Mouse (Mus musculus): ENCODE measurements around the gene Olfr310.

Gene Olfr310

DNA sequence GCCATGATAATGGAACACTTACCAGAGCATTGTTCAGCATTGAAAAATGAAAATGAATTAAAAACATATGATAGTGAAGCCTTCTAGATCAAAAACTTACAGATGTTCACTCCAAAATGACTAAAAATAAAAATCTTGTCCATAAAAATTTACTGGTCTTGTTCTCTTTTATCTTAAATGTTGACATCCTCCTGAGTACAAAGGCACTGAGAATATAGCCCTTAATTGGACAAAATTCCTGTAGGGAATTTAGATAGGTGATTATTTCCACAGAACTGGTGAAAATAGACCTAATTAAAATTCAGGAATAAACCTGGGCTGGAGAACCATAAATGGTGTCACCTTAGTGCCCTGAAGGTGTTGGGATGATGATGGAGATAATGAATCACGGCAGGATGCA, at the start of gene Olfr310:
Olfr310 (minus strand) TSS at position 101 of the 400 bp plus-strand sequence.
- no peak for DNase-seq (ENCODE audit: low spot score in 2 of 2)

DNA sequence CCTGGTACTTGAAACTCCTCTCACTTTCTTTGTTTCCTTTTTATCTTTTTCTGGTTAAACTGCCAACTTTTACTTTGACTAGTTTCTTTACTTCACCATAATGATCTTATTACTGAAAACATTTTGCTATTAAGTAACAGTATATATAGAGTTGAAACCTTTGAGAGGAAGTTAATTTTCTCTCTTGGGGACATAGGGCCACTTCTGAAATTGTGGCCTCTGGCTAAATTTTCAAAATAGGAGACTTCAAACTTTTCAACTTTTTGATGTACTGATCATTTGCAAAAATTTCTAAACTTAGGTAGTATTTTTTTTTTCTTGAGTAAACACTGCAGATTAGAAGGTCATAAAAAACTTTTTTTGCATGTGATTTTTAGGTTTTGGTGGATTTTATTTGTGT, 48.6 kb upstream of the Olfr310 start, which contains the start of gene Olfr308:
Olfr308 (minus strand) TSS at position 101 of the 400 bp plus-strand sequence.
- no peak for DNase-seq (ENCODE audit: low spot score in 2 of 2)

- no peak for DNase-seq (ENCODE audit: low spot score in 2 of 2)
These were observed 44.4 kb upstream of the Olfr310 start for GRCm38 (mm10) chr7:86321323-86321722.

GRCm38 (mm10) chr7:86313608-86314007, 36.6 kb upstream of the Olfr310 start, which contains the start of gene Olfr309:
Olfr309 (minus strand) TSS chr7:86313708.
- no peak for DNase-seq (ENCODE audit: low spot score in 2 of 2)

DNA sequence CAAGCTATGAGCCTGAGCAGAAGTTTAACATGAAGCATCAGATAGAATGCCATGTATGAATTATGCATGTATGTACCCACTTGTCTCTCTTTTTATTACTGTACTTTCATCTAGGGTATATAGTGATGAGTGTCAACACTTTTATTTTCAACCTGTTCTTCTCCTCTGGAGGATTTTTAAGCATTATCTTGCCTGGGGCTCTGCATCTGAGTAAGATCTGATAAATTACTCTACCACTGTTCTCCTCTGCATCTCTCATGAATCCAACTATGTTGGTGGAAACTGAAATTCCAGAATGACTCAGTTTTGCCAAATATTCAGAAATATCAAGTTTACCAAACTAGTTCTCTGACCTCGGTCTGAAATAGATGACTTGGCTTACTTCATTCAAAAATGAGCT, 30.8 kb downstream of the Olfr310 start, which contains the start of gene Vmn2r76:
Vmn2r76 (minus strand) TSS at position 101 of the 400 bp plus-strand sequence.
- DNase-seq (ENCODE audit: low spot score in 2 of 2), result no peak

Data from urinary bladder, adult 18-20 months (tissue).